Mouse (Mus musculus) intestine, embryonic 16.5 days (tissue): Measurements from ENCODE around the gene Olfr491. TPM values are rescaled to one million over a fixed set of nuclear protein-coding genes. Genes with fewer than 3 reads are reported as not detected.

Experiments used
- ATAC-seq: fragments of 200-750 bp; cut with Nextera tagmentation; 2 replicates; pipeline ENCODE4 v1.8.0; 2017; ENCODE audit warnings: moderate TSS enrichment, moderate library complexity
- H3K27ac ChIP-seq: fragments of 300-500 bp; sonication (generic); 2 replicates; pipeline ENCODE4 v1.5.1; 2014; ENCODE audit warnings: mild to moderate bottlenecking, low read length
- H3K27me3 ChIP-seq: fragments of 300-500 bp; sonication (generic); replicated peaks from 2 replicates; pipeline ENCODE4 v1.6.1; 2014; ENCODE audit warnings: low read length, control low read depth, mixed read lengths; ENCODE audit not compliant: control insufficient read depth, insufficient read depth
- H3K36me3 ChIP-seq: fragments of 300-500 bp; sonication (generic); 2 replicates; pipeline ENCODE4 v1.6.1; 2014; ENCODE audit warnings: low read length, control low read depth; ENCODE audit not compliant: control insufficient read depth, insufficient read depth
- H3K4me1 ChIP-seq: fragments of 300-500 bp; sonication (generic); 2 replicates; pipeline ENCODE4 v1.6.1; 2014; ENCODE audit warnings: low read length, control low read depth, mixed read lengths; ENCODE audit not compliant: control insufficient read depth, insufficient read depth
- H3K4me2 ChIP-seq: fragments of 300-500 bp; sonication (generic); 2 replicates; pipeline ENCODE4 v1.6.1; 2014; ENCODE audit warnings: low read depth, low read length, control low read depth
- H3K4me3 ChIP-seq: fragments of 300-500 bp; sonication (generic); 2 replicates; pipeline ENCODE4 v1.5.1; 2014; ENCODE audit warnings: mild to moderate bottlenecking, low read length
- H3K9ac ChIP-seq: fragments of 300-500 bp; sonication (generic); 2 replicates; pipeline ENCODE4 v1.6.1; 2014; ENCODE audit warnings: low read depth, low read length
- H3K9me3 ChIP-seq: fragments of 300-500 bp; sonication (generic); 2 replicates; pipeline ENCODE4 v1.6.1; 2016; ENCODE audit warnings: low read length, control low read depth; ENCODE audit not compliant: control insufficient read depth
- WGBS: fragments of 180-500 bp; shearing (Covaris S2); extraction: QIAGEN DNeasy Blood & Tissue Kit; methylation state at CpG from one replicate; pipeline ENCODE4 v1.1.7; 2014; 5-methylcytosine and 5-hydroxymethylcytosine counted together
- polyA plus RNA-seq: library from polyadenylated mRNA; unstranded; fragments of >200 nt; fragmentation: Nextera tagmentation; extraction: Ambion mirVana; gene quantifications from 2 replicates; pipeline ENCODE4 v1.2.1, GENCODE M21; 2015

The Olfr491 gene
- polyA plus RNA-seq = not detected in 2 replicates

GRCm38 (mm10) chr7:108313151-108313550, at the start of gene Olfr491:
Gene Olfr491 (plus strand): TSS chr7:108313451.
- ATAC-seq = no peak
- Histone ChIP-seq H3K4me1 (no peaks in the 10 kb centered on the region), H3K9me3 (no peaks in the 10 kb centered on the region), H3K9ac (no peak within 1 kb of the TSS), H3K27me3 (no peaks in the 10 kb centered on the region), H3K4me2 (no peak within 1 kb of the TSS), H3K27ac (no peak within 1 kb of the TSS), H3K36me3 (no peaks in the 10 kb centered on the region), H3K4me3 (no peak within 1 kb of the TSS)
- WGBS = 57% methylated on average over 1 of the region's 1 CpGs

GRCm38 (mm10) chr7:108288834-108289233, 24.4 kb upstream of the Olfr491 start, which contains the start of gene Olfr490:
Gene Olfr490 (minus strand): TSS chr7:108288934.
- no peak for ATAC-seq
- Histone ChIP-seq H3K4me2 (no peak within 1 kb of the TSS), H3K36me3 (no peaks in the 10 kb centered on the region), H3K9ac (no peak within 1 kb of the TSS), H3K27ac (no peak within 1 kb of the TSS), H3K4me1 (no peaks in the 10 kb centered on the region), H3K4me3 (no peak within 1 kb of the TSS), H3K9me3 (no peaks in the 10 kb centered on the region), H3K27me3 (no peaks in the 10 kb centered on the region)

- 78% methylated on average over 2 of the region's 2 CpGs for WGBS
- no peaks in the 10 kb centered on the region for H3K36me3 ChIP-seq
- H3K27me3 ChIP-seq = no peaks in the 10 kb centered on the region
- H3K27ac ChIP-seq = no peak within 1 kb of the TSS
- no peaks in the 10 kb centered on the region for H3K9me3 ChIP-seq
- no peak within 1 kb of the TSS for H3K9ac ChIP-seq
- no peak within 1 kb of the TSS for H3K4me2 ChIP-seq
- H3K4me1 ChIP-seq = no peaks in the 10 kb centered on the region
- H3K4me3 ChIP-seq = no peak within 1 kb of the TSS
- ATAC-seq = no peak
Measured at GRCm38 (mm10) chr7:108323574-108323973, 10.3 kb downstream of the Olfr491 start, which contains the start of gene Olfr492. Gene Olfr492 (minus strand): TSS chr7:108323674.

- Histone ChIP-seq H3K4me3 (no peak within 1 kb of the TSS), H3K9ac (no peak within 1 kb of the TSS), H3K4me1 (no peaks in the 10 kb centered on the region), H3K27me3 (no peaks in the 10 kb centered on the region), H3K4me2 (no peak within 1 kb of the TSS), H3K27ac (no peak within 1 kb of the TSS), H3K36me3 (no peaks in the 10 kb centered on the region), H3K9me3 (no peaks in the 10 kb centered on the region)
- ATAC-seq = no peak
- 66% methylated on average over 1 of the region's 1 CpGs for WGBS
Measured at GRCm38 (mm10) chr7:108346879-108347278, 33.6 kb downstream of the Olfr491 start, which contains the start of gene Olfr493. Gene Olfr493 (minus strand): TSS chr7:108346979.

- Histone ChIP-seq H3K27ac (no peak within 1 kb of the TSS), H3K4me3 (no peak within 1 kb of the TSS), H3K9ac (no peak within 1 kb of the TSS), H3K4me1 (no peaks in the 10 kb centered on the region), H3K9me3 (no peaks in the 10 kb centered on the region), H3K36me3 (no peaks in the 10 kb centered on the region), H3K27me3 (no peaks in the 10 kb centered on the region), H3K4me2 (no peak within 1 kb of the TSS)
- WGBS = 78% methylated on average over 3 of the region's 3 CpGs
- ATAC-seq = no peak
Measured at GRCm38 (mm10) chr7:108365035-108365434, 51.8 kb downstream of the Olfr491 start, which contains the start of gene Olfr494. Gene Olfr494 (plus strand): TSS chr7:108365335.

Other genes starting within 250 kb of the Olfr491 start
- gene Olfr480, start 246.1 kb upstream of the Olfr491 start, polyA plus RNA-seq = not detected in 2 replicates
- gene Olfr481, start 233.6 kb upstream of the Olfr491 start, polyA plus RNA-seq = not detected in 2 replicates
- 0.06 TPM in 1 of 2 replicates, not detected in the other for gene Olfr482, start 215.9 kb upstream of the Olfr491 start, polyA plus RNA-seq
- not detected in 2 replicates for gene Olfr483, start 212.6 kb upstream of the Olfr491 start, polyA plus RNA-seq
- not detected in 2 replicates for gene Olfr484, start 186.0 kb upstream of the Olfr491 start, polyA plus RNA-seq
- not detected in 2 replicates for gene Olfr485, start 153.6 kb upstream of the Olfr491 start, polyA plus RNA-seq
- not detected in 2 replicates for gene Olfr486, start 140.7 kb upstream of the Olfr491 start, polyA plus RNA-seq
- not detected in 2 replicates for gene Olfr487, start 98.8 kb upstream of the Olfr491 start, polyA plus RNA-seq
- gene Olfr488, start 55.1 kb upstream of the Olfr491 start, polyA plus RNA-seq = not detected in 2 replicates
- not detected in 2 replicates for gene Olfr490, start 24.5 kb upstream of the Olfr491 start, polyA plus RNA-seq
- gene Olfr492, start 10.2 kb downstream of the Olfr491 start, polyA plus RNA-seq = not detected in 2 replicates
- not detected in 2 replicates for gene Olfr493, start 33.5 kb downstream of the Olfr491 start, polyA plus RNA-seq
- not detected in 2 replicates for gene Olfr494, start 51.9 kb downstream of the Olfr491 start, polyA plus RNA-seq
- not detected in 2 replicates for gene Olfr495, start 79.7 kb downstream of the Olfr491 start, polyA plus RNA-seq
- not detected in 2 replicates for gene Olfr497, start 107.0 kb downstream of the Olfr491 start, polyA plus RNA-seq
- gene Olfr498, start 151.9 kb downstream of the Olfr491 start, polyA plus RNA-seq = not detected in 2 replicates
- gene Olfr502, start 211.6 kb downstream of the Olfr491 start, polyA plus RNA-seq = not detected in 2 replicates
- gene Olfr503, start 231.1 kb downstream of the Olfr491 start, polyA plus RNA-seq = not detected in 2 replicates